Mouse (Mus musculus) gastrocnemius, postnatal 4 days (tissue): ENCODE data around the gene Tsn. TPM values are rescaled to one million over a fixed set of nuclear protein-coding genes. Genes with fewer than 3 reads are reported as not detected.
A peak's percentile ranks its signal among the peaks of the same experiment; 100 is the strongest.

ENCODE experiments used
- DNase-seq, 2 experiments: peaks; one replicate each; pipeline ENCODE4 v3.0.0; 2021 to 2022; ENCODE audit warnings: low spot score in 2 of 2, mixed read lengths in 2 of 2
- long read RNA-seq, 2 experiments: library from polyadenylated mRNA; stranded (forward); transcript quantifications; one replicate each; pipeline ENCODE4 v2.0.0; 2021
- total RNA-seq, 2 experiments: library from RNA; stranded (reverse); gene quantifications; 2 replicates each; pipeline ENCODE4 v1.2.3; 2021

Gene Tsn
- total RNA-seq = 10 to 100 TPM; 87.6 to 88.1 TPM
- long read RNA-seq, experiment 1, full-length matches to known transcripts = 95 of 105 reads
- long read RNA-seq, experiment 1, partial matches to known transcripts = 1 of 105 reads
- long read RNA-seq, experiment 1, other reads (novel, unspliced or antisense) = 9 of 105 reads
- long read RNA-seq, experiment 2, full-length matches to known transcripts = 104 of 123 reads
- long read RNA-seq, experiment 2, partial matches to known transcripts = 2 of 123 reads
- long read RNA-seq, experiment 2, other reads (novel, unspliced or antisense) = 17 of 123 reads

- DNase-seq = no peak
Observed at GRCm38 (mm10) chr1:118311622-118312326, at the start of gene Tsn. TSS of gene Tsn (minus strand) at chr1:118311739.

- DNase-seq = no peak
Observed at GRCm38 (mm10) chr1:118359071-118359761, 47.7 kb upstream of the Tsn start.

- DNase-seq = no peak
Observed at GRCm38 (mm10) chr1:118349922-118350321, 38.4 kb upstream of the Tsn start.

GRCm38 (mm10) chr1:118343649-118344435 lies 32.3 kb upstream of the Tsn start:
- no peak for DNase-seq

- DNase-seq = no peak
Observed at GRCm38 (mm10) chr1:118337921-118338320, 26.4 kb upstream of the Tsn start.

- DNase-seq = no peak
Observed at GRCm38 (mm10) chr1:118335847-118336246, 24.3 kb upstream of the Tsn start.

GRCm38 (mm10) chr1:118334749-118335713 lies 23.5 kb upstream of the Tsn start:
- no peak for DNase-seq

- peak; percentile 79 to 90 for DNase-seq
Observed at GRCm38 (mm10) chr1:118321661-118322201, 10.2 kb upstream of the Tsn start, which contains the start of gene Nifk. TSS of gene Nifk (plus strand) at chr1:118321839.

- DNase-seq = no peak
Observed at GRCm38 (mm10) chr1:118320696-118321095, 9.2 kb upstream of the Tsn start.

- DNase-seq = peak; percentile 73 to 87
Observed at GRCm38 (mm10) chr1:118310780-118311621, 538 bp downstream of the Tsn start.

- DNase-seq = no peak
Observed at GRCm38 (mm10) chr1:118297719-118298118, 13.8 kb downstream of the Tsn start.

GRCm38 (mm10) chr1:118296673-118297072 lies 14.9 kb downstream of the Tsn start:
- DNase-seq = no peak

GRCm38 (mm10) chr1:118294826-118295225 lies 16.7 kb downstream of the Tsn start:
- no peak for DNase-seq

- no peak for DNase-seq
Observed at GRCm38 (mm10) chr1:118294192-118294591, 17.3 kb downstream of the Tsn start.

- DNase-seq = no peak
Observed at GRCm38 (mm10) chr1:118292291-118292690, 19.2 kb downstream of the Tsn start.

GRCm38 (mm10) chr1:118275139-118275538 lies 36.4 kb downstream of the Tsn start:
- no peak for DNase-seq

- no peak for DNase-seq
Observed at GRCm38 (mm10) chr1:118251931-118252330, 59.6 kb downstream of the Tsn start.
